ENCODE assay signal across 7 mouse cellular contexts in the genomic region with DNA sequence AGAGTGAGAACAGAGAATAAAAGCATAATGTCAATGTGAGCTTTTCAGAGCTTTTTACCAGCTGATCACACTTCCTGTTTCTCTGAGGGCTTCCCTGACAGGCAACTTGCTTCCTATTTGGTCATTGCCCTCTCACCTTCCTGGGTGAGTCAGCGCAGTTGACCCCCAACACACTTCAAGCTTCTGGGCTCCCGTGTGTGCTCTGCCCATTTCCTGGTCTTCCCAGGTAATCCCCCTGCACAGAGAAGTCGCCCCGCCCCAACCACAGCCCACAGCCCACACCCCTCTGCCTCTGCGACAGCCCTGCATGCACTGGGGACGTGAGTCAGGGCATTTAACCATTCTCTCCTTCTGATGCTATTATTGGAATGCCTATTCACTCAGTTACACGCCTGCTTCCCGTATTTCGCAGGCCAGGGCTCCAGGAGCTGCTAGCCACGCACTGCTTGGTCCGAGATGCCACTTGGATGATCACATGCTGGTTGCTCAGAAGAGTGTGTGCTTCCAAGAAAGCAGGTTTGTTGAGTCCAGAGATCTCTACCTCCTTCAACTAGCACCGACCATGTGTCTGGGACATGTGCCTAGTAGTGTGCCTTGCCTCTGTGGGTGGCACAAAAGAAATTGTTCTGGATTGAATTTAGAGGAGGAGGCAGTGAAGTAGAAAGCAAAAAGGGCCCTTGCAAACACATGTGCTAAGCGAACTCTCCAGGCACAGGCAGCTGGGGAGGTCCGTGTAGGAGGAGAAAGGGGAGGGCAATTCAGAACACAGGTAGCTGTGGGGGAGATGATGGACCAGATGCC.
DNase-seq lines count a peak whose midpoint lies in the region; ATAC-seq and TF ChIP-seq lines count a peak whose summit lies in the region.

No protein-coding gene starts in this region.

- H3K9me3 ChIP-seq in neural tube, embryonic 11.5 days (ENCODE audit: control insufficient read depth, low read length) = no peaks in the 10 kb centered on the region
- H3K9me3 ChIP-seq in liver, embryonic 13.5 days (replicated peaks) = no peaks in the 10 kb centered on the region

- no peak for TF ChIP-seq POLR2A in spleen, adult 2 months (IDR thresholded peaks at IDR 0.05; ENCODE audit: low read depth, low read length)

- TF ChIP-seq CTCF in spleen, adult 2 months (IDR thresholded peaks at IDR 0.05; ENCODE audit: extremely low read depth, insufficient read depth, insufficient read length, insufficient replicate concordance) = no peak

- no peak overlapping the region for H3K4me2 ChIP-seq in neural tube, embryonic 11.5 days (ENCODE audit: low read depth)
- peak overlapping the region; percentile 43 for H3K4me2 ChIP-seq in liver, embryonic 13.5 days

- H3K27ac ChIP-seq in neural tube, embryonic 11.5 days (ENCODE audit: low read depth, low read length) = no peak overlapping the region
- peak overlapping the region; percentile 54 for H3K27ac ChIP-seq in liver, embryonic 13.5 days
- no peak overlapping the region for H3K27ac ChIP-seq in spleen, adult 2 months (ENCODE audit: insufficient read depth, low read length)

- no peak overlapping the region for H3K4me3 ChIP-seq in neural tube, embryonic 11.5 days (ENCODE audit: low read depth, low read length)
- no peak overlapping the region for H3K4me3 ChIP-seq in liver, embryonic 13.5 days (replicated peaks)
- H3K4me3 ChIP-seq in spleen, adult 2 months (ENCODE audit: extremely low read depth, insufficient read depth, insufficient read length) = peak overlapping the region; percentile 19; the same call in 1 of the 2 replicates

- H3K4me1 ChIP-seq in neural tube, embryonic 11.5 days (ENCODE audit: control insufficient read depth, insufficient read depth, low read length) = no peaks in the 10 kb centered on the region
- peaks cover 63% of the 10 kb centered on the region for H3K4me1 ChIP-seq in liver, embryonic 13.5 days (replicated peaks)
- peaks cover 15% of the 10 kb centered on the region; the same call in 1 of the 2 replicates for H3K4me1 ChIP-seq in spleen, adult 2 months (ENCODE audit: control insufficient read depth, insufficient read depth, insufficient read length)

- no peak overlapping the region for H3K9ac ChIP-seq in neural tube, embryonic 11.5 days (ENCODE audit: low read length)
- peak overlapping the region; percentile 37; the same call in 1 of the 2 replicates for H3K9ac ChIP-seq in liver, embryonic 13.5 days

- ATAC-seq in neural tube, embryonic 11.5 days (ENCODE audit: insufficient read depth, low FRiP score, low TSS enrichment) = no peak
- ATAC-seq in hematopoietic stem cell, adult 5-6 weeks (replicated peaks in 1 of 2; ENCODE audit: insufficient read depth in 1 of 2, low FRiP score in 2 of 2, low TSS enrichment in 1 of 2, low read depth in 1 of 2, poor library complexity in 2 of 2, severe bottlenecking in 2 of 2) = peak; percentile 88
- peak; percentile 57 for ATAC-seq in liver, embryonic 13.5 days (ENCODE audit: low read depth)

- no peaks in the 10 kb centered on the region for H3K27me3 ChIP-seq in neural tube, embryonic 11.5 days (ENCODE audit: control insufficient read depth, insufficient read depth, low read length)
- no peaks in the 10 kb centered on the region; the same call in 1 of the 2 replicates for H3K27me3 ChIP-seq in liver, embryonic 13.5 days
- H3K27me3 ChIP-seq in spleen, adult 2 months (ENCODE audit: control insufficient read depth, insufficient read depth, low read length) = no peaks in the 10 kb centered on the region

- peak; percentile 23 for DNase-seq in neural tube, embryonic 11.5 days (ENCODE audit: low spot score)
- no peak for DNase-seq in neural tube, embryonic 10.5 days (ENCODE audit: extremely low spot score, low spot score)
- peak; percentile 83 for DNase-seq in brain, adult 2 months (ENCODE audit: low read depth, low spot score)
- no peak for DNase-seq in liver, embryonic 13.5 days
- DNase-seq in spleen, adult 2 months (ENCODE audit: low read depth in 1 of 2, low spot score in 2 of 2) = peak; percentile 30 to 42
- DNase-seq in cerebellum, postnatal 25 days = no peak

- WGBS in neural tube, embryonic 11.5 days = 58% methylated on average over 14 of the region's 14 CpGs
- WGBS in liver, embryonic 13.5 days (ENCODE audit: insufficient replicate concordance) = 17% methylated on average over 14 of the region's 14 CpGs
- WGBS in spleen, adult 2 months = 11% methylated on average over 14 of the region's 14 CpGs

- no peaks in the 10 kb centered on the region for H3K36me3 ChIP-seq in neural tube, embryonic 11.5 days (ENCODE audit: control insufficient read depth, insufficient read depth, low read length)
- no peaks in the 10 kb centered on the region for H3K36me3 ChIP-seq in liver, embryonic 13.5 days
- H3K36me3 ChIP-seq in spleen, adult 2 months (ENCODE audit: control insufficient read depth, insufficient read depth, low read length) = no peaks in the 10 kb centered on the region

Comparison
In these comparisons a context has a peak if more than half of its experiments do, and no peak if none do; other contexts are left out.
1. DNase-seq: peak in neural tube, embryonic 11.5 days (single experiment), brain, adult 2 months (single experiment) and spleen, adult 2 months (2 of 2); none in neural tube, embryonic 10.5 days (single experiment), liver, embryonic 13.5 days (single experiment) and cerebellum, postnatal 25 days (0 of 2).